Mouse (Mus musculus) cerebral cortex, adult 2 months (tissue): ENCODE data around the gene Depdc5.

Experiments
- WGBS: fragments of 180-500 bp; shearing (Covaris S2); methylation state at CpG from one replicate; pipeline ENCODE4 v1.1.7; 2018; 5-methylcytosine and 5-hydroxymethylcytosine counted together

Gene Depdc5

GRCm38 (mm10) chr5:33001111-33001510 is 137.6 kb downstream of the Depdc5 start:
- 37% methylated on average over 5 of the region's 5 CpGs for WGBS

GRCm38 (mm10) chr5:33002781-33003180 is 139.3 kb downstream of the Depdc5 start:
- WGBS = 61% methylated on average over 5 of the region's 5 CpGs

DNA sequence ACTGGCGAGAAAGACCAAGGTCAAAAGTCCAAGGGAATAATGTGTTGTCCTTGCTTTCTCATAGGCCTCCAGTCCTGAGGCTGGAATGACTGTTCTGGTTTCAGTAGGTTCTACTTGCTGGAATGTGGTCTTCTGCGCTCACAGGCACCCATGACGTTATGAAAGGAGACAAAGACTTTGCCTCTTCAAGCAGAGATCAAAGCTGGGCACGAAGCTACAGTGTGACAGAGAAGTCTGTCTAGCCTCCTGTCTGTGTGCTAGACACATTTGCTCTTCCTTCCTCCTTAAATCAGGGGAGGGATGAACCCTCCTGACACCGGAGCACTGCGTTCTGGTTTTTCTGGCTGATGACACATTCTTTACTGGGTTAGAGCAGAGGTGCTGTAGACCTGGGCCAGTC is 140.0 kb downstream of the Depdc5 start:
- WGBS = 53% methylated on average over 6 of the region's 6 CpGs

DNA sequence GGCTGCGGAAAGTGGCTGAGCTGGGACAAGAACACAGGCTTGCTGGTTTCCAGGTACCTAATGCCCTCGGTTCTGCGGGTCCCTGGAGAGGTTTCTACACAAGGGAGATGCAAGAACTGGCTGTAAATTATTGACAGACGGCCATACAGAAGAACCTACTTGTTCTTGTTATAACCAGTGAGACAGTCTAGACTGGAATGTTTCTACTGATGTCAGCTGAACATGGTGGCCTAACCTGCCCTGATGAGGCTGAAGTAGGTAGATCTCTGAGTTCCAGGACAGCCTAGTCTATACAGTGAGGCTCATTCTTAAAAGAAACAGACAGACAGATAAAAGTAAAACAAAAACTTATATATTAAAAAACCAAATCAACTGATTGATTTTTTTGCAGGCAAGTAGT is 140.6 kb downstream of the Depdc5 start:
- WGBS = 88% methylated on average over 4 of the region's 4 CpGs

GRCm38 (mm10) chr5:33005442-33006145 is 142.1 kb downstream of the Depdc5 start:
- 43% methylated on average over 11 of the region's 11 CpGs for WGBS

GRCm38 (mm10) chr5:33006670-33007069 is 143.2 kb downstream of the Depdc5 start:
- 20% methylated on average over 8 of the region's 8 CpGs for WGBS

GRCm38 (mm10) chr5:33007371-33007770 is 143.9 kb downstream of the Depdc5 start:
- 49% methylated on average over 4 of the region's 4 CpGs for WGBS

DNA sequence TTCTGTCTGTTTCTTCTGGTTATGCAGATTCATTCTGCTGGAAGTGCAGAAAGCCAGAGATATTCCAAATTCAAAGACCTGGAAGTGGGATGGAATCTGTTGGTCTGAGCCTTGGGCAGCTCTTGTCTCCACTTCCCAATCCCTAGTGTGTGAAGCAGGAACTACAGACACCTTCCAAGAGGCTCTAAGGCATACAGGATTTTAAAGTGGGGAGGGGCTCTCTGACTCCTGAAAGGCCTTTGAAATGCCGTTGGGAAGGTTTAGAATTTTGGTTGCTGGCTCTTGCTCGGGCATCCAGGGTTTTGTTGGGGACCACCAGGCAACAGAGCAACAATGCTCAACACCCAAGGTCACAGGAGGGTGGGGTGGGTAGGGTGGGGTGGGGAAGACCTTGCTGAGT is 145.8 kb downstream of the Depdc5 start:
- 72% methylated on average over 2 of the region's 2 CpGs for WGBS

- WGBS = 77% methylated on average over 14 of the region's 14 CpGs
These were observed 146.6 kb downstream of the Depdc5 start for GRCm38 (mm10) chr5:33009818-33010812.

GRCm38 (mm10) chr5:33011132-33012106 is 147.9 kb downstream of the Depdc5 start:
- WGBS = 35% methylated on average over 15 of the region's 15 CpGs

DNA sequence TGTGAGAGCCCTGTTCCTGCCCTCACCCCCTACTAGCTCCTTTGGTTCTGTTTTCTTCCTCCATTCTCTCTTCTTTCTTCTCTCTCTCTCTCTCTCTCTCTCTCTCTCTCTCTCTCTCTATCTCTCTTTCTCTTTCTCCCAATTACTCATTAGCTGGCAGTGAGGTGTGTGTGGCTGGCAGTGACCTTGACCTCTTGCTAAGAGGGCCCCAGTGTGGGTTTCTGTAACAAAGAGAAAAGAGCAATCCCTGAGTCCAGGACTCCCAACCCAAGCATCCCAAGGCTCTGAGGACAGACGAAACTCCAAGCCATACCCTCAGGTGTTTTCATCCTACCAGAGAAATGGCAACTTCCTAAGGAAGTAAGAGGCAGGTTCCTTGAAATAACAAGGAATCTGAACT is 150.6 kb downstream of the Depdc5 start:
- WGBS = 91% methylated on average over 1 of the region's 1 CpGs

DNA sequence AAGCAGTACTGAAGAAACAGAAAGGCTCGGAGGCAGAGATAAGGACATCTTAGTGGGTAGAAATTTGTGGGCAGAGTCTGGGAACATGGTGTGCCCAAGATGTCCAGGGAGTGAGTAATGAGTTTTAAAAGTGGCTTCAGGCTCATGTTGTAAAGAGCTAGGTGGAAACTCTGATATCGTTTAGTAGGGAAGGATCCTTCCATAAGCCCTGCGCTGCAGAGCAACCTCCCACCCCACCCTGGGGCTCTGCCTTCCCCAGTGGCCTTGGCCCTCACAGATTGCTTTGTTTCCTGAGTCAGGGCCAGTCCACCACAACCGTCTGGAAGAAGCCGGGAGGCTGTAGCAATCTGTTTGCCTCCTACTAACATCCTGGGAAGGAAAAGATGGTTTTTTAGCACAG is 152.1 kb downstream of the Depdc5 start:
- WGBS = 50% methylated on average over 5 of the region's 5 CpGs

GRCm38 (mm10) chr5:33018189-33018560 is 154.7 kb downstream of the Depdc5 start:
- 3% methylated on average over 15 of the region's 15 CpGs for WGBS

DNA sequence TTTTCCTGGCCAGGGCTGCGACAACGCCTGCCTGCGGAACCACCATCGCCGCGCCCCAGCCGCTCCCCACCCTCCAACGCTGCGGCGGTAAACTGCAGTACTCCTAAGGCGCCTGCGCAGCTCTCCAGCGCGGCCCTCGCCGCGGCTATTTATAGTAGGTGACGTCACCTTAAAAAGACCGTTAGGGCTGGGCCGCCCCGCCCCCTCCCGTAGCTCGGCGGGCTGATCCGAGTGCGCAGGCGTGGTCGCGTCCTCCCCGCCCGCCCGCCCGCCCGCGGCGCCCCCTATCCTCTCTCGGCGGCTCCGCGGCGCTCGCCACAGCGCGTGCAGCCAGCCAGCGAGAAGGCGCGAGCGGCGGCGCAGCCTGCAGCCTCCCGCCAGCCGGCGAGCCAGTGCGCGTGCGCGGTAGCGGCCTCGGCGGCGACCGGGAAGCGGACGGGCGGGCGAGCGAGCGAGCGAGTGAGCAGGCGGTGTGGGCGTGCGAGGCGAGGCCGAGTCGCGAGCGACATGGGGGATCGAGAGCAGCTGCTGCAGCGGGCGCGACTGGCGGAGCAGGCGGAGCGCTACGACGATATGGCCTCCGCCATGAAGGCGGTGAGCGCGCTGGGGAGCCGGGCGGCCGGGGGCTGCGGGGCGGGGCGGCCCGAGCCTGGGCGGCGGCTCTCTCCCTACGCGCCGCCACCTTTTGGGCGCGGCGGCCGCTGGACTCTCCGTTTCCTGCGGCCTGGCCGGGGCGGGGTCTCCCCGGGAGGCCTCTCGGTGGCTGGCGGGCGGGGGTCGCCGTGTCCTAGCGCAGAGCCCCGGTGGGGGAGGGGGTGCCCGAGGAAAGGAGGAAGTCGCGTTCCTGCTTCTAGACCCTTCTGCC is 155.3 kb downstream of the Depdc5 start, which contains the start of gene Ywhah:
TSS of gene Ywhah (plus strand) at position 256 of the 865 bp plus-strand sequence.
- under 1% methylated on average over 109 of the region's 121 CpGs for WGBS

DNA sequence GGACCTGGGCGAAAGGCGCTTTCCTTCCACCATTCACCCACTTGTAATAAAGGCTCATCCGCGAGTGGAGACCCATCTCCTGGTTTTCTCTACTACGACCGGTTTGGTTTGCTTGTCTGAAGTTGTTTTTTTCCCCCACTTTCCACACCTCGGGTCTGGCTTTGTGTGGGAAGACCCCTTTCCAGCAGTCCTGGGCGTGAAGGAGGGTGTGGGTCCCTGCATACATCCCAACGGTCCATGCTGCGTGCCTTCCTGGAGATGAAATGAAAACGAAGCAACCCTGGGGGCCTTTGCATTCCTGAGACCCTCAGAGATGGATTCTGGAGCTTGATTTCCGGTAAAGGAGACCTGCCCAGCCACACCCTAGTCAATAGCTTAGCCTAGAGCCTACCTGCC is 155.9 kb downstream of the Depdc5 start:
- WGBS = under 1% methylated on average over 12 of the region's 12 CpGs

DNA sequence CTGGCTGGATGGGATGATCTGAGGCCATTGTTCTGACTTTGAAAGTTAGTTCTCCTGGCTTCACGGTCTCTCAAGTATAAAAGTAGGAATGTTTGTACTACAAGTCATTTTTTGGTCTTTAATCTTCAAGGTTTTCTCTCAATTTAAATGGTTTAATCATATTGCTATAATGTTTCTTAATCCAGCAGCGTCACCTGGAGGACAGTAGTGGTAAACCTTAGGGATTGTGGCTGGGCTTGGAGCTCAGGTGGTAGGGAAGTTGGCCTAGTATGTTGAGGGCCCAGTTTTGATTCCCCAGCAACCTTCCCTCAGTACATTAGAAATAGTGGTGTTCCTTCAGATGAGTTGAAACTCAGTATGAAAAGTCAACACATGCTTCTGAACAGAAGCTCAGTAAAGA is 158.1 kb downstream of the Depdc5 start:
- 43% methylated on average over 2 of the region's 2 CpGs for WGBS

DNA sequence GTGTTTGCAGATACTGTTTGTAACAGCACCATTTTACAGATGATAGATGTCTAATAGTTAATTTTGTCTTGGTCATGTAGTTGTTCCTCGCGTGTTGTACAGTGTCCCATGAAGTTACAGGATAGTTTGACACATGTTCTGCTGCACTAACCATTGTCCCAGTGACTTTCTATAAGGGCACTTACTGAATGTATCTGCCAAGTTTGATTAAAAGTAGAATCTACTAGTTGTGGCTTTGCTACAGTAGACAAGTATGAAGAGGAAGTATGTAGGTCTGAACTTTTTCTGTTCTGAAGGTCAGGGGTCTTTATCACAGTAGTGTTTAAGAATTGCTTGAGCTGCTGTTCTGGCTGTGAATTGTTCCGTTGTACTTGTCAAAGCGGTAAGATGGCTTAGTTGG is 159.8 kb downstream of the Depdc5 start:
- WGBS = 38% methylated on average over 4 of the region's 4 CpGs

DNA sequence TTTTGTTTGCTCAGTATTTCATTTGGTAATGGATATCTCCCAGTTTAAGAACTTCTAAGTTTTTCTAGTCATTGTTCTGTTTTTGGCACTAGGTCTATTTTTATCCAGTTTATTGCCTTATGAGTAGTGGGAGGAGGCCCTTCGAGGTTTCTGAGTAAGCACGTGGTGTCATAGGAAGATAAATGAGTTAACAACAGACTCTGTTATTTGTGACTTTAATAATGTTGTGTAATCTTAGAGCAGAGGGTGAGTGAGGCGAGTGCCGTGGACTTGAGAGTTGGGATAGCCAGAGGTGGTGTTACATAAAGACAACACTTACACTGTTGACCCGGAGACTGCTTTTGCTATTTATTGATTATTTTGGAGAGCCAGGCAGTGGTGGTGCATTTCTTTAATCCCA is 161.0 kb downstream of the Depdc5 start:
- WGBS = 24% methylated on average over 5 of the region's 5 CpGs

DNA sequence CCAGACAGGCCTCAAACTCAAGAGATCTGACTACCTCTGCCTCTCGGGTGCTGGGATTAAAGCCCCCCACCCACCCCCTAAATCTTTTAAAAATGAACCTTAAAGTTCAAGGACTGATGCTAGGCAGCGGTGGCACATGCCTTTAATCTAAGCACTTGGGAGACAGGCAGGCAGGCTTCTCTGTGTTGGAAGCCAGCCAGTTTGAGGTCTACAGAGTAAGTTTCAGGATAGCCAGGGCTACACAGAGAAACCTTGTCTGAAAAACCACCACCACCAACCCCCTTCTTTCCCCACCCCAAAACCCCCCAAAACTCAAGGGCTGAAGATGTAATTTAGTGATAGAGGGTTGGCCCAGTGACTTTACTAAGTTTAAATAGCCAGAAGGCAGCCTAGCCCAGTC is 165.2 kb downstream of the Depdc5 start:
- WGBS = 64% methylated on average over 2 of the region's 2 CpGs

DNA sequence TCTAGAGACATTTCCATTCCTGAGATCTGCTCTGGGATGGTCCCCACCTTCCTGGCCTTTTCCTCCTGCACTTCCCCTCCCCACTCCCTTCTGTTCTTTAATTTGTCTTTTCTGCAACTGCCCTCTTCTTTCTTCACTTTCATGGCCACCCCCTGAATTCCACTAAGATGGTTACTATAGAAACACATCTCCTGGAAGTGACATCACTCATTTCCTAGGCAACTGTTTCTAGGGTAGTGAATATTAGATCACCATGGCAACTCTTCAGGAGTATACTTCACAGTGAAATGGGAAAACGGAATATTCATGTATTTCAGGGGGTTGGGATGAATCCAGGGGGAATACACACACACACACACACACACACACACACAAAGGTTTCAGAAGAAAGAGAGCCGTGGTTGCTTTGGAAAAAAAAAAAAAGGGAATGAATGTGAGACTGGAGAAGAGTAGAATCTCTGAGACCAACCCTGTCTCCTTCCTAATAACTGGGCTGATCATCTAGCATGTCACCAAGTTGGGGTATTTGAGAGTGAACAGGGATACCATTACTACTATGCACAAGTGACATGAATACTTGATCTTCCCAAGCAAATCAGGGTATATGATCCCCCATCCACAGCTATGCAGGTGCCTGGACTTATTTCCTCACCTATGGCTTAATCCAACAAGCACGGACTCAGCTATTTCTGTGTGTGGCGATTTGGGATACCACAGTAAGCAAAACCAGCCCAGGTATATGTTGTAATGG is 167.1 kb downstream of the Depdc5 start:
- WGBS = 43% methylated on average over 4 of the region's 4 CpGs
